Mouse (Mus musculus): Measurements from ENCODE around the gene Sprr2j-ps. TPM values are rescaled to one million over a fixed set of nuclear protein-coding genes. Genes with fewer than 3 reads are reported as not detected.

Sprr2j-ps gene
- polyA plus RNA-seq, 1 experiment from 2014 or later = not detected

DNA sequence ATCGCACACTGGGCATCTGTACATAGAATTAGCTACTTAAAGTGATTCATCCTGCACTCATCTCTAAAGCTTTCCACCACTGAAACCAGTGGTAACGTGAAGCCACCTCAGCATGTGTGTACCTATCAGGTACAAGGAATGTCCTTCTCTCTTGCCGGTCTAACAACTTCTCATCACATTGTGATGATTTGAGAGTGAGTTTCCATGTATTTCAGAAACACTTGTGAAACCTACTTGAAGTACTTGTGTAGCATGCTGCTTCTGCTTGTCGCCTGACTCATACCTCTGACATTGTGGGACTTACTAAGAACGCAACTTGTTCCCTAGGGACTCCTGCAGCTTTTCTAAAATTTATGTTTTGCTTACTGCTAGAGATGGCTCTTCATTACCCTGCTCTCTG is 37.3 kb downstream of the Sprr2j-ps start:
- Histone ChIP-seq H3K9ac (ENCODE audit: low read length) (no peak overlapping the region), H3K36me3 (ENCODE audit: control insufficient read depth, insufficient read depth, low read length) (no peaks in the 10 kb centered on the region), H3K4me1 (ENCODE audit: control insufficient read depth, insufficient read depth, low read length) (no peaks in the 10 kb centered on the region), H3K27ac (ENCODE audit: low read depth, low read length) (no peak overlapping the region), H3K4me2 (ENCODE audit: low read length) (no peak overlapping the region), H3K9me3 (replicated peaks; ENCODE audit: control insufficient read depth, low read length) (no peaks in the 10 kb centered on the region), H3K27me3 (replicated peaks; ENCODE audit: control insufficient read depth, insufficient read depth, low read length) (no peaks in the 10 kb centered on the region), H3K4me3 (ENCODE audit: low read depth, low read length) (no peak overlapping the region)
- DNase-seq (ENCODE audit: low spot score) (no peak), ATAC-seq (no peak)
- 89% methylated on average over 5 of the region's 5 CpGs for WGBS

GRCm38 (mm10) chr3:92458620-92459019 is 40.7 kb downstream of the Sprr2j-ps start, which contains the start of gene Sprr3:
Gene Sprr3, minus strand, starts transcription at chr3:92458720.
- H3K9me3 ChIP-seq (replicated peaks; ENCODE audit: control insufficient read depth, low read length) = no peaks in the 10 kb centered on the region
- H3K4me2 ChIP-seq (ENCODE audit: low read length) = no peak within 1 kb of the TSS
- WGBS = 81% methylated on average over 2 of the region's 2 CpGs
- H3K36me3 ChIP-seq (ENCODE audit: control insufficient read depth, insufficient read depth, low read length) = no peaks in the 10 kb centered on the region
- DNase-seq (ENCODE audit: low spot score) (no peak), ATAC-seq (no peak)
- no peaks in the 10 kb centered on the region for H3K27me3 ChIP-seq (replicated peaks; ENCODE audit: control insufficient read depth, insufficient read depth, low read length)
- no peaks in the 10 kb centered on the region for H3K4me1 ChIP-seq (ENCODE audit: control insufficient read depth, insufficient read depth, low read length)
- no peak within 1 kb of the TSS for H3K9ac ChIP-seq (ENCODE audit: low read length)
- no peak within 1 kb of the TSS for H3K4me3 ChIP-seq (ENCODE audit: low read depth, low read length)
- no peak within 1 kb of the TSS for H3K27ac ChIP-seq (ENCODE audit: low read depth, low read length)

- ATAC-seq (no peak), DNase-seq (ENCODE audit: low spot score) (no peak)
- no peaks in the 10 kb centered on the region for H3K27me3 ChIP-seq (replicated peaks; ENCODE audit: control insufficient read depth, insufficient read depth, low read length)
- no peak overlapping the region for H3K27ac ChIP-seq (ENCODE audit: low read depth, low read length)
- H3K4me2 ChIP-seq (ENCODE audit: low read length) = no peak overlapping the region
- H3K4me3 ChIP-seq (ENCODE audit: low read depth, low read length) = no peak overlapping the region
- H3K9me3 ChIP-seq (replicated peaks; ENCODE audit: control insufficient read depth, low read length) = no peaks in the 10 kb centered on the region
- H3K36me3 ChIP-seq (ENCODE audit: control insufficient read depth, insufficient read depth, low read length) = no peaks in the 10 kb centered on the region
- WGBS = 93% methylated on average over 1 of the region's 1 CpGs
- H3K4me1 ChIP-seq (ENCODE audit: control insufficient read depth, insufficient read depth, low read length) = no peaks in the 10 kb centered on the region
- no peak overlapping the region for H3K9ac ChIP-seq (ENCODE audit: low read length)
These were observed 48.7 kb downstream of the Sprr2j-ps start for GRCm38 (mm10) chr3:92466576-92466975.

DNA sequence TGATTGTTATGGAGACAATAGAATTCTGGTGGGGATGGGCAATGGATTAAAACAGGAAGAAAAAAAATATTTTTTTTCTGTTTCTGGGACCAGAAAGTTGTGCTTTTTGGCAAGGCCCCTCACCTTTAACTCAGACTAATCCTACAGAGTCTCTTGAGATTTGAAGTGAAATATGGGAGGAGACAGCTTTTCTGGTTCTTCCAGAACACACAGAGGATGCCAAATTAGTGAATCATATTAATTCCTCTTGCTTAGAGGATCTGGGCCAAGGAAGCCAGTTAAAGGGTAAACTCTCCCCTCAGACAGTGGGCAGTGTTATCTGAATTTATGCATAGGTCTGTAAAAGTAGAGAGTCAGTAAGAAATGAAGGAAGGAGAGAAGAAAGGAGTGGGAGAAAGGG is 49.5 kb downstream of the Sprr2j-ps start:
- no peak for DNase-seq (ENCODE audit: low spot score)
- H3K27me3 ChIP-seq (replicated peaks; ENCODE audit: control insufficient read depth, insufficient read depth, low read length) = no peaks in the 10 kb centered on the region

More for the DNA sequence above, 49.5 kb downstream of the Sprr2j-ps start:
- Histone ChIP-seq H3K9ac (ENCODE audit: low read length) (no peak overlapping the region), H3K9me3 (replicated peaks; ENCODE audit: control insufficient read depth, low read length) (no peaks in the 10 kb centered on the region), H3K36me3 (ENCODE audit: control insufficient read depth, insufficient read depth, low read length) (no peaks in the 10 kb centered on the region), H3K4me1 (ENCODE audit: control insufficient read depth, insufficient read depth, low read length) (no peaks in the 10 kb centered on the region), H3K27ac (ENCODE audit: low read depth, low read length) (no peak overlapping the region), H3K4me3 (ENCODE audit: low read depth, low read length) (no peak overlapping the region), H3K4me2 (ENCODE audit: low read length) (no peak overlapping the region)
- ATAC-seq = no peak

Other genes starting within 250 kb of the Sprr2j-ps start
- gene Sprr2a1, start 202.3 kb upstream of the Sprr2j-ps start, polyA plus RNA-seq (2014; fragmentation: Nextera tagmentation; extraction: Ambion mirVana) = not detected in 2 replicates
- not detected in 2 replicates for gene Sprr2a2, start 202.2 kb upstream of the Sprr2j-ps start, polyA plus RNA-seq (2014; fragmentation: Nextera tagmentation; extraction: Ambion mirVana)
- gene Sprr2a3, start 132.7 kb upstream of the Sprr2j-ps start, polyA plus RNA-seq (2014; fragmentation: Nextera tagmentation; extraction: Ambion mirVana) = not detected in 2 replicates
- not detected in 2 replicates for gene Sprr2b, start 101.5 kb upstream of the Sprr2j-ps start, polyA plus RNA-seq (2014; fragmentation: Nextera tagmentation; extraction: Ambion mirVana)
- not detected in 2 replicates for gene Sprr2d, start 78.9 kb upstream of the Sprr2j-ps start, polyA plus RNA-seq (2014; fragmentation: Nextera tagmentation; extraction: Ambion mirVana)
- gene Sprr2e, start 65.9 kb upstream of the Sprr2j-ps start, polyA plus RNA-seq (2014; fragmentation: Nextera tagmentation; extraction: Ambion mirVana) = not detected in 2 replicates
- gene Sprr2f, start 52.9 kb upstream of the Sprr2j-ps start, polyA plus RNA-seq (2014; fragmentation: Nextera tagmentation; extraction: Ambion mirVana) = not detected in 2 replicates
- not detected in 2 replicates for gene Sprr2h, start 32.4 kb upstream of the Sprr2j-ps start, polyA plus RNA-seq (2014; fragmentation: Nextera tagmentation; extraction: Ambion mirVana)
- not detected in 2 replicates for gene Sprr2i, start 10.1 kb upstream of the Sprr2j-ps start, polyA plus RNA-seq (2014; fragmentation: Nextera tagmentation; extraction: Ambion mirVana)
- 4.3 and 6.3 TPM in 2 replicates for gene Gm9774, start 11.3 kb downstream of the Sprr2j-ps start, polyA plus RNA-seq (2014; fragmentation: Nextera tagmentation; extraction: Ambion mirVana)
- not detected in 2 replicates for gene Sprr2k, start 14.5 kb downstream of the Sprr2j-ps start, polyA plus RNA-seq (2014; fragmentation: Nextera tagmentation; extraction: Ambion mirVana)
- gene Sprr1b, start 20.7 kb downstream of the Sprr2j-ps start, polyA plus RNA-seq (2014; fragmentation: Nextera tagmentation; extraction: Ambion mirVana) = not detected in 2 replicates
- gene Sprr3, start 40.6 kb downstream of the Sprr2j-ps start, polyA plus RNA-seq (2014; fragmentation: Nextera tagmentation; extraction: Ambion mirVana) = not detected in 2 replicates
- not detected in 2 replicates for gene Sprr1a, start 67.8 kb downstream of the Sprr2j-ps start, polyA plus RNA-seq (2014; fragmentation: Nextera tagmentation; extraction: Ambion mirVana)
- not detected in 2 replicates for gene Sprr4, start 82.4 kb downstream of the Sprr2j-ps start, polyA plus RNA-seq (2014; fragmentation: Nextera tagmentation; extraction: Ambion mirVana)
- not detected in 2 replicates for gene 2310046K23Rik, start 116.4 kb downstream of the Sprr2j-ps start, polyA plus RNA-seq (2014; fragmentation: Nextera tagmentation; extraction: Ambion mirVana)
- not detected in 2 replicates for gene Ivl, start 155.7 kb downstream of the Sprr2j-ps start, polyA plus RNA-seq (2014; fragmentation: Nextera tagmentation; extraction: Ambion mirVana)
- not detected in 2 replicates for gene Smcp, start 170.9 kb downstream of the Sprr2j-ps start, polyA plus RNA-seq (2014; fragmentation: Nextera tagmentation; extraction: Ambion mirVana)
- gene 2210017I01Rik, start 189.4 kb downstream of the Sprr2j-ps start, polyA plus RNA-seq (2014; fragmentation: Nextera tagmentation; extraction: Ambion mirVana) = not detected in 2 replicates
- gene Lce6a, start 203.6 kb downstream of the Sprr2j-ps start, polyA plus RNA-seq (2014; fragmentation: Nextera tagmentation; extraction: Ambion mirVana) = not detected in 2 replicates
- gene Lce1a1, start 230.2 kb downstream of the Sprr2j-ps start, polyA plus RNA-seq (2014; fragmentation: Nextera tagmentation; extraction: Ambion mirVana) = not detected in 2 replicates
- not detected in 2 replicates for gene Lce1b, start 238.8 kb downstream of the Sprr2j-ps start, polyA plus RNA-seq (2014; fragmentation: Nextera tagmentation; extraction: Ambion mirVana)

Measured in forebrain, embryonic 14.5 days (tissue).